Mouse (Mus musculus) neural tube, embryonic 14.5 days (tissue): ENCODE data around the gene Wbp1l. TPM values are rescaled to one million over a fixed set of nuclear protein-coding genes. Genes with fewer than 3 reads are reported as not detected.

Source experiments
- ATAC-seq: fragments of 200-750 bp; cut with Nextera tagmentation; 2 replicates; pipeline ENCODE4 v1.8.0; 2017; ENCODE audit warnings: low read depth, mild to moderate bottlenecking, moderate TSS enrichment, moderate library complexity
- H3K27ac ChIP-seq: fragments of 300-500 bp; sonication (generic); 2 replicates; pipeline ENCODE4 v1.5.1; 2014; ENCODE audit warnings: low read depth, mild to moderate bottlenecking, control low read depth, low read length, moderate library complexity, mixed read lengths
- H3K27me3 ChIP-seq: fragments of 300-500 bp; sonication (generic); 2 replicates; pipeline ENCODE4 v1.6.1; 2014; ENCODE audit warnings: low read length; ENCODE audit not compliant: control insufficient read depth, insufficient read depth
- H3K36me3 ChIP-seq: fragments of 300-500 bp; sonication (generic); 2 replicates; pipeline ENCODE4 v1.6.1; 2014; ENCODE audit warnings: low read length, mixed read lengths; ENCODE audit not compliant: control insufficient read depth, insufficient read depth
- H3K4me1 ChIP-seq: fragments of 300-500 bp; sonication (generic); 2 replicates; pipeline ENCODE4 v1.6.1; 2014; ENCODE audit warnings: low read length; ENCODE audit not compliant: control insufficient read depth, insufficient read depth
- H3K4me2 ChIP-seq: fragments of 300-500 bp; sonication (generic); 2 replicates; pipeline ENCODE4 v1.6.1; 2014; ENCODE audit warnings: mild to moderate bottlenecking, low read depth, low read length, control low read depth
- H3K4me3 ChIP-seq: fragments of 300-500 bp; sonication (generic); 2 replicates; pipeline ENCODE4 v1.5.1; 2014; ENCODE audit warnings: low read depth, low read length, control low read depth, mixed read lengths
- H3K9ac ChIP-seq: fragments of 300-500 bp; sonication (generic); replicated peaks from 2 replicates; pipeline ENCODE4 v1.6.1; 2014; ENCODE audit warnings: low read depth, mild to moderate bottlenecking, control low read depth, low read length, mixed read lengths
- H3K9me3 ChIP-seq: fragments of 300-500 bp; sonication (generic); 2 replicates; pipeline ENCODE4 v1.6.1; 2016; ENCODE audit warnings: low read length; ENCODE audit not compliant: control insufficient read depth
- WGBS: fragments of 180-500 bp; shearing (Covaris S2); extraction: QIAGEN DNeasy Blood & Tissue Kit; methylation state at CpG from one replicate; pipeline ENCODE4 v1.1.7; 2014; 5-methylcytosine and 5-hydroxymethylcytosine counted together
- polyA plus RNA-seq: library from polyadenylated mRNA; unstranded; fragments of >200 nt; fragmentation: Nextera tagmentation; extraction: Ambion mirVana; gene quantifications from 2 replicates; pipeline ENCODE4 v1.2.1, GENCODE M21; 2014

Gene Wbp1l
- polyA plus RNA-seq, 1 experiment from 2014 or later = 28.2 TPM

DNA sequence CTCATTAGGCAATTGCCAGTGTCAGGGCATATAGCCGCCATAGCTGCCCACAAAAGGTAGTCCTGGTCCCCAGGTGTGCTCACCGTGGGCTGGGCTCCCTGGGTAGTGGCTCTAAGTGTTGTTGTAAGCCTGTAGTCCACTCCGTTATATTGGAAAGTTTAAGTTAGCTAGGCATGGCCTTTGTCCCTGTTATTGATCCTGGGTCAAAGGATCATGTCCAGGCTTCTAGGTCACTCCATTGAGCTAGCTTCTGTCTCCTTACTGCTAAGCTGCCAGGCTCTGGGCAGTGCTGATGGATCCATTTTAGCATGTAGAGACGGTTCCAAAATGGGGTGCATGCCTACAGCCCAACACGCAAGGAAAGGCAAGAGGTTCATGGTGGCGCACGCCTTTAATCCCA lies 59.5 kb downstream of the Wbp1l start:
- H3K4me2 ChIP-seq = no peak overlapping the region
- H3K4me3 ChIP-seq = no peak overlapping the region
- peaks cover 21% of the 10 kb centered on the region for H3K36me3 ChIP-seq
- H3K27ac ChIP-seq = no peak overlapping the region
- no peaks in the 10 kb centered on the region for H3K4me1 ChIP-seq
- H3K9me3 ChIP-seq = no peaks in the 10 kb centered on the region
- H3K9ac ChIP-seq = no peak overlapping the region
- H3K27me3 ChIP-seq = no peaks in the 10 kb centered on the region
- no peak for ATAC-seq
- WGBS = 97% methylated on average over 7 of the region's 7 CpGs

DNA sequence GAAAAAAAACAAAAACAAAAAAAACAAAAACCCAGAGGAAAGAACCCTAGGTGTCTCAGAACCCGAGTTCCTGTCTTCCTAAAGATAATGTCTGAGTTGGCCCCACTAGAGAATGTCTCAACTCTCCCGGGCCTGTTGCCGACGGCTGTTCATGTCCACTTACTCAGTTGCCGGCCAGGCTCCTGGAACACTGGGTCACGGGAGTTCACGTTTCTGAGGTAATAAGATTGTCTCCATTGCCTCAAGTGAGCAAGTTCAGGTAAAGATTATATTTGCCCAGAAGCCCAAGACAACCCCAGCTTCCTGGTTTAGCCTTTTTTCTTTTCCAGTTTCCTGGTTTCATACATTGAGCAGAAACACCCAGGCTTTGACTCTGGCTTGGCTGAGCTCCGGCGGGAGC lies 60.0 kb downstream of the Wbp1l start:
- no peak for ATAC-seq
- Histone ChIP-seq H3K27ac (no peak overlapping the region), H3K9me3 (no peaks in the 10 kb centered on the region), H3K4me3 (no peak overlapping the region), H3K4me2 (no peak overlapping the region), H3K36me3 (peaks cover 16% of the 10 kb centered on the region), H3K4me1 (no peaks in the 10 kb centered on the region), H3K27me3 (no peaks in the 10 kb centered on the region), H3K9ac (no peak overlapping the region)
- WGBS = 91% methylated on average over 9 of the region's 9 CpGs

DNA sequence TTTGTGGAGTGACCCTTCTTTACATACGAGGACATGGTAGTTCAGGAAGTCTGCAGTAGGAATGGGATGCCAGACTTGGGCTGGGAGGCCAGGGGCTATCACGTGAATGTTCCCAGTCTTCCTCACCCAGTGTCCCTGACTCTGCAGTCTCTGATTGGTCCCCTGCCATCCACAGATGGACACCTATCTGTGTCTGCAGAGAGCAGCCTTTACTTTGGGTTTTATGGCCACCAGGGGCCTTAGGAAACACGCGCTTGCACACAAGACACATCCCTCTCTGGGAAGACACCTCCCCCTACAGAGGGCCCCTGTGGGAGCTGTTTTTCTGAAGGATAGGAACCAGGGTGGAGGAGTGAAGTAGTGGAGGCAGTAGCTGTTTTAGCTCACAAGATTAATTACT lies 62.6 kb downstream of the Wbp1l start:
- H3K27ac ChIP-seq = no peak overlapping the region
- peaks cover 2% of the 10 kb centered on the region; the same call in 1 of the 2 replicates for H3K36me3 ChIP-seq
- H3K9ac ChIP-seq = no peak overlapping the region
- H3K4me1 ChIP-seq = 0 out of 2 replicates have a peak, but pooled peaks cover 2% of the 10 kb centered on the region
- H3K4me2 ChIP-seq = no peak overlapping the region
- no peak for ATAC-seq
- H3K9me3 ChIP-seq = no peaks in the 10 kb centered on the region
- WGBS = 43% methylated on average over 4 of the region's 4 CpGs
- H3K27me3 ChIP-seq = no peaks in the 10 kb centered on the region
- H3K4me3 ChIP-seq = no peak overlapping the region

DNA sequence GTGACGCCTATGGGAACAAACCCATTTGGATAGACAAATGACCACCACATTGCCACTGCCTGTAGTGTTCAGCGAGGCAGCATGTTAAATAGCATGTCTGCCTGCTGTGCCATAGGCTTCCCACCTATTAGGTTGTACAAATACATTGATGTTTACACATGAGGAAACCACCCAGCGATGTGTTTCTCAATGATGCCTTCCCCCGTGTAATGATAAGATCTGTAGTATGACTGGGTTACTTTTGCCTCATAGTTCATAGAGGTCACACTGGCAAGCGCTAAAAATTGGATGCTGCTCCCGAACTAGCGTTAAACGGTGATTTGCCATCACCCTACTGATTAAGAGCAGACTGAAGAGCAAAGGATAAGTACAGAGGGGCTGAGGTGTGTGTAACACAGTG lies 63.3 kb downstream of the Wbp1l start:
- Histone ChIP-seq H3K4me1 (0 out of 2 replicates have a peak, but pooled peaks cover 2% of the 10 kb centered on the region), H3K4me2 (no peak overlapping the region), H3K27me3 (no peaks in the 10 kb centered on the region), H3K27ac (no peak overlapping the region), H3K9me3 (no peaks in the 10 kb centered on the region), H3K36me3 (no peaks in the 10 kb centered on the region), H3K4me3 (no peak overlapping the region), H3K9ac (no peak overlapping the region)
- no peak for ATAC-seq
- WGBS = 85% methylated on average over 8 of the region's 8 CpGs

DNA sequence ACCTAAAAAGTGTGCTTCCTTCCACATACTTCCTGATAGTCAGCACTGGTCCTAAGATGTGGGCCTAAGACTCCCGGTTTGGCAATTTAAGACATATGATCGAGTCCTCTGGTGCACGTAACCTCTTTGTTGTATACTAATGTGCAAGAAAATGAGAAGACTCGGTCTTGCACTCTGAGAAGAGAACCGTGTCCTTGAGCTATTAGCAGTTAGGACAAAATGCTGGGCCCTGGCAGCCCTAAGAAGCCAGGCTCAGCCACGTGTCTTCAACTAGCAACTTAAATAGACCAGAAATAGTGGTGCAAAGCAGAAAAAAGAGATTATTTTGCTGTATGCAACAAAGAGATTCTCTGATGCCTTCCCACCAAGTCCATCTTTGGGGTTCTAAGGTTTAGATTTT lies 63.9 kb downstream of the Wbp1l start:
- Histone ChIP-seq H3K9ac (no peak overlapping the region), H3K4me1 (0 out of 2 replicates have a peak, but pooled peaks cover 2% of the 10 kb centered on the region), H3K9me3 (no peaks in the 10 kb centered on the region), H3K27ac (no peak overlapping the region), H3K27me3 (no peaks in the 10 kb centered on the region), H3K36me3 (no peaks in the 10 kb centered on the region), H3K4me3 (no peak overlapping the region), H3K4me2 (no peak overlapping the region)
- ATAC-seq = no peak
- 85% methylated on average over 6 of the region's 6 CpGs for WGBS

DNA sequence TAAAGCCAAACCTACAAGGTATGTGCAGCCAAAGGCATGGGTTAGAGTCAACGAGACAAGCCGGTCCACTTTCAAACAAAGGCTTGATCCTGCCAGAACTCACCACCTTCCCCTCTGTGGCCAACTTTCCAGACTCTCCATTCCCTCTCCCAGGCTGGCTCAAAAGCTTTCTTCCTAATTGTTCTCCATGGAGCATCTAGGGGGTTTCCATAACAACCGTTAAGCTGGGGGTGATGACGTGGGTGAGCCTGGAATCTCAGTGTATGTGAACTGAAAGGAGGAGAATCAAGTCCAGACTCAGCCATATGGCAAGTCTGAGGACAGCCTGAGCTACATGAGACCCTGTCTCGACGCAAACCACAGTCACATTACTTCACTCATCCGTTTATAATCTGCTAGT lies 66.6 kb downstream of the Wbp1l start:
- no peaks in the 10 kb centered on the region for H3K36me3 ChIP-seq
- H3K4me1 ChIP-seq = 0 out of 2 replicates have a peak, but pooled peaks cover 2% of the 10 kb centered on the region
- ATAC-seq = no peak
- no peaks in the 10 kb centered on the region for H3K27me3 ChIP-seq
- no peak overlapping the region for H3K4me3 ChIP-seq
- no peak overlapping the region for H3K4me2 ChIP-seq
- no peak overlapping the region for H3K9ac ChIP-seq
- H3K27ac ChIP-seq = no peak overlapping the region
- 58% methylated on average over 7 of the region's 7 CpGs for WGBS
- no peaks in the 10 kb centered on the region for H3K9me3 ChIP-seq

DNA sequence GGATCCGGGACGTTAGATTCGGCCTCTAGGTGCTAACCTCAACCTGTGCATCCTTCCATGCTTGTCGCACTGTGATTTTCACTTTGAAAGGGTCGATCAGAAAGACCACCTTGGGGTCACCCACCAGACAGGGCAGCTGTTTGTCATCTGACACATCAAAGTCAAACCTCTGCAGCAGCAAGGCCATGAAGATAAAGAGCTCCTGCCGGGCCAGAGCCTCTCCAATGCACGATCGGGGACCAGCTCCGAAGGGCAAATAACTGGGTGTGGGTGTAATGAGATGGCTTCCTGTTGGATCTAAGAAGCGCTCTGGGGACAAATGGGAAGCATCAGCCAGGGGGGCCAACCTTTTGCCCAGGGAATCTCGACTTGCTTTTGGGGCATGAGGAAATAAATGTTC lies 68.4 kb downstream of the Wbp1l start:
- no peaks in the 10 kb centered on the region for H3K36me3 ChIP-seq
- H3K27me3 ChIP-seq = no peaks in the 10 kb centered on the region; the same call in 1 of the 2 replicates
- H3K4me3 ChIP-seq = no peak overlapping the region
- H3K9ac ChIP-seq = no peak overlapping the region
- no peaks in the 10 kb centered on the region for H3K9me3 ChIP-seq
- H3K4me1 ChIP-seq = 0 out of 2 replicates have a peak, but pooled peaks cover 2% of the 10 kb centered on the region
- H3K27ac ChIP-seq = no peak overlapping the region
- 66% methylated on average over 11 of the region's 11 CpGs for WGBS
- no peak for ATAC-seq
- no peak overlapping the region for H3K4me2 ChIP-seq

DNA sequence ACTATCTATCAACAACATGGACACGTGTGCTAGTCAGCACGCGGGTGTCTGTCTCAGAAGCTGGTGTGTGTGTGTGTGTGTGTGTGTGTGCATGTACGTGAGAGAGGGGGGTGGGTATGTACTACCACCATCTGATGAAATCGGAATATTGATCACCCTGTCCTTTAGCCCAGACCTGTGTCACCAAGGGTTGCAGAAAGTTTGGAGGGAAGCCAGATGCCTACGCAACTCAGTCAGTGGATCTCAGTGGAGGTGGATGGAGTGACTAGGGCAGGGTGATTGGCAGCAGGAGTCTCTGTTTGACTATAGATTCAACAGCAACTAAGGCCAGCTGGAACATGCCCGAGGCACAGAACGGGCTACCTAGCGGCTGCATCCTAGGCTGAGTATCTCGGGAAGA lies 69.4 kb downstream of the Wbp1l start:
- 85% methylated on average over 10 of the region's 10 CpGs for WGBS
- no peak overlapping the region for H3K4me2 ChIP-seq
- no peaks in the 10 kb centered on the region for H3K9me3 ChIP-seq
- H3K27ac ChIP-seq = no peak overlapping the region
- H3K4me3 ChIP-seq = no peak overlapping the region
- no peak for ATAC-seq
- H3K36me3 ChIP-seq = no peaks in the 10 kb centered on the region
- H3K27me3 ChIP-seq = no peaks in the 10 kb centered on the region; the same call in 1 of the 2 replicates
- H3K9ac ChIP-seq = no peak overlapping the region
- 0 out of 2 replicates have a peak, but pooled peaks cover 2% of the 10 kb centered on the region for H3K4me1 ChIP-seq

DNA sequence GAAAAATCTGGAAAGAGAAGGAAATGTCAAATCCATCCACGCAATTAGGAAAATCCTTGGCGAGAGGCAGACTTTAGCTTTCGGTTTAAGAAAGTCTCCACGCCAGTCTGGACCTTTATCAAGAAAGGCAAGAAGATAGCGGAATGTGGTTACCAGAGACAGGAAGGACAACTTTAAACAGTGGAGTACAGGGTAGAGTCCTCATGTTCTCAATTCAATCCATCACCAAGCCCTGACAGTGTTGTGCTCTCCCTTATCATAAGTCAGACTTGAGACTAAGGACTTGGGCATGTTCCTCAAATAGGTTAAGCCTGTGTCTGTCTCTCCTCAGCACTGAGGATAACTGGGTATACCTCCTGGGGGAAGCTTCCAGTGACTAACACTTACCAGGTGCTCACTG lies 70.9 kb downstream of the Wbp1l start:
- no peak for ATAC-seq
- H3K9me3 ChIP-seq = no peaks in the 10 kb centered on the region
- 92% methylated on average over 5 of the region's 5 CpGs for WGBS
- no peaks in the 10 kb centered on the region; the same call in 1 of the 2 replicates for H3K27me3 ChIP-seq
- H3K36me3 ChIP-seq = no peaks in the 10 kb centered on the region
- 0 out of 2 replicates have a peak, but pooled peaks cover 2% of the 10 kb centered on the region for H3K4me1 ChIP-seq
- H3K9ac ChIP-seq = no peak overlapping the region
- H3K4me3 ChIP-seq = no peak overlapping the region
- no peak overlapping the region for H3K4me2 ChIP-seq
- H3K27ac ChIP-seq = no peak overlapping the region
